ENCODE assay signal across 7 mouse cellular contexts in the genomic region with DNA sequence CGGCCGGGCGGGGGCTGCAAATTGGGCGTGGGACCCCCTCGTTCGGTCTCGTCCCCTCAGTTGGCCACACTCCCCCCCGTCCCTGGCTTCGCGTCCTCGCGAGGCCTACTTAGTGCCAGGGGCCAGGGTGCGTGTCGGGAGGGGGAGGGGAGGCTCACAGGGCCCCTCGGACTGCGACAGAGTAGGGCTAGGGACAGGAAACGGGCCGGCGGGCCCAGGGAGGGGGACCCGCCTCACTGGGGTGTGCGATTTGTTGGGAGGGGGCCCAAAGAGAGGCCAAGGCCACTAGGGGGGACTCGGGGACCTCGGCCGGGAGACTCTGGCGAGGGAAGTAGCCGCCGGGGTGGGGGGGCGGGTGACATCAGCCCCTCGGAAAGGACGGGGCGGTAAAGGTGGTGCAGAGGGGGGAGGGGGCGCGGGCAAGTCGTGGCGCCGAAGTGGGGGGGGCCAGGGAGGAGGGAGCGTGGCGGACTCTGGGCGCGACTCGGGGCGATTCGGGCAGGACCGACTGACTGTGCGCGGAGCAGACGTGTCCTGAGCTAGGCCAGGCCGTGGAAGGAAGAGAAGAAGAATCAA. TPM values are rescaled to one million over a fixed set of nuclear protein-coding genes. Genes with fewer than 3 reads are reported as not detected.
A peak's percentile ranks its signal among the peaks of the same experiment; 100 is the strongest.
DNase-seq lines count a peak whose midpoint lies in the region; ATAC-seq and TF ChIP-seq lines count a peak whose summit lies in the region.

No protein-coding gene starts in this region.

- H3K27me3 ChIP-seq in hindbrain, postnatal 0 days (ENCODE audit: insufficient read depth, low read length) = no peaks in the 10 kb centered on the region
- no peaks in the 10 kb centered on the region for H3K27me3 ChIP-seq in limb, embryonic 12.5 days
- peaks cover 13% of the 10 kb centered on the region; the same call in 1 of the 2 replicates for H3K27me3 ChIP-seq in midbrain, embryonic 12.5 days
- no peaks in the 10 kb centered on the region for H3K27me3 ChIP-seq in spleen, adult 2 months (ENCODE audit: control insufficient read depth, insufficient read depth, low read length)

- no peaks in the 10 kb centered on the region for H3K36me3 ChIP-seq in hindbrain, postnatal 0 days (ENCODE audit: insufficient read depth, low read length)
- H3K36me3 ChIP-seq in limb, embryonic 12.5 days = peaks cover 25% of the 10 kb centered on the region
- H3K36me3 ChIP-seq in midbrain, embryonic 12.5 days = no peaks in the 10 kb centered on the region
- H3K36me3 ChIP-seq in spleen, adult 2 months (ENCODE audit: control insufficient read depth, insufficient read depth, low read length) = 0 out of 2 replicates have a peak, but pooled peaks cover 1% of the 10 kb centered on the region

- H3K4me2 ChIP-seq in hindbrain, postnatal 0 days (ENCODE audit: low read depth, low read length) = peak overlapping the region; percentile 69
- peak overlapping the region; percentile 69 for H3K4me2 ChIP-seq in limb, embryonic 12.5 days
- peak overlapping the region; percentile 68 for H3K4me2 ChIP-seq in midbrain, embryonic 12.5 days (replicated peaks)

- peak overlapping the region; percentile 79 for H3K4me3 ChIP-seq in cortical plate, adult 2 months (ENCODE audit: insufficient read depth, low read length)
- H3K4me3 ChIP-seq in hindbrain, postnatal 0 days (ENCODE audit: low read length) = peak overlapping the region; percentile 93
- peak overlapping the region; percentile 98 for H3K4me3 ChIP-seq in limb, embryonic 12.5 days (replicated peaks)
- peak overlapping the region; percentile 95 for H3K4me3 ChIP-seq in midbrain, embryonic 12.5 days
- peak overlapping the region; percentile 99 for H3K4me3 ChIP-seq in spleen, adult 2 months (ENCODE audit: extremely low read depth, insufficient read depth, insufficient read length)

- 3% methylated on average over 42 of the region's 48 CpGs for whole genome bisulfite sequencing in hindbrain, postnatal 0 days
- 1% methylated on average over 44 of the region's 48 CpGs for WGBS in limb, embryonic 12.5 days
- 1% methylated on average over 33 of the region's 48 CpGs for WGBS in midbrain, embryonic 12.5 days
- WGBS in spleen, adult 2 months = under 1% methylated on average over 39 of the region's 48 CpGs

- ATAC-seq in hindbrain, postnatal 0 days = peak; percentile 65
- ATAC-seq in limb, embryonic 12.5 days (ENCODE audit: insufficient number of reproducible peaks, insufficient read depth, low FRiP score, low TSS enrichment, low read depth) = peak; percentile 61
- peak; percentile 69 for ATAC-seq in midbrain, embryonic 12.5 days (ENCODE audit: low FRiP score, low read depth)

- peaks cover 3% of the 10 kb centered on the region; the same call in 1 of the 2 replicates for H3K4me1 ChIP-seq in cortical plate, adult 2 months (ENCODE audit: control insufficient read depth, insufficient read depth, low read length)
- peaks cover 17% of the 10 kb centered on the region for H3K4me1 ChIP-seq in hindbrain, postnatal 0 days (ENCODE audit: insufficient read depth, low read length)
- H3K4me1 ChIP-seq in limb, embryonic 12.5 days (replicated peaks) = peaks cover 55% of the 10 kb centered on the region
- H3K4me1 ChIP-seq in midbrain, embryonic 12.5 days = peaks cover 55% of the 10 kb centered on the region
- peaks cover 18% of the 10 kb centered on the region for H3K4me1 ChIP-seq in spleen, adult 2 months (ENCODE audit: control insufficient read depth, insufficient read depth, insufficient read length)

- no peak for TF ChIP-seq POLR2A in cortical plate, adult 2 months (IDR thresholded peaks at IDR 0.05; ENCODE audit: extremely low read depth, insufficient read depth, low read length)
- no peak for TF ChIP-seq POLR2A in spleen, adult 2 months (IDR thresholded peaks at IDR 0.05; ENCODE audit: low read depth, low read length)

- DNase-seq in adrenal gland, adult 18-20 months (ENCODE audit: low spot score in 2 of 2) = peak; percentile 71 to 76
- DNase-seq in gastrocnemius, postnatal 10 days = peak; percentile 81
- DNase-seq in hindbrain, postnatal 0 days (ENCODE audit: low spot score) = peak; percentile 75
- peak; percentile 49 to 69 for DNase-seq in spleen, adult 2 months (ENCODE audit: low read depth in 1 of 2, low spot score in 2 of 2)

- peak overlapping the region; percentile 99 for H3K27ac ChIP-seq in cortical plate, adult 2 months (ENCODE audit: insufficient read depth, low read length)
- H3K27ac ChIP-seq in hindbrain, postnatal 0 days = peak overlapping the region; percentile 100
- peak overlapping the region; percentile 100 for H3K27ac ChIP-seq in limb, embryonic 12.5 days
- H3K27ac ChIP-seq in midbrain, embryonic 12.5 days (replicated peaks) = peak overlapping the region; percentile 99
- H3K27ac ChIP-seq in spleen, adult 2 months (ENCODE audit: insufficient read depth, low read length) = peak overlapping the region; percentile 98

- H3K9me3 ChIP-seq in hindbrain, postnatal 0 days (ENCODE audit: low read length) = no peaks in the 10 kb centered on the region
- 0 out of 2 replicates have a peak, but pooled peaks cover 12% of the 10 kb centered on the region for H3K9me3 ChIP-seq in limb, embryonic 12.5 days
- H3K9me3 ChIP-seq in midbrain, embryonic 12.5 days = no peaks in the 10 kb centered on the region

- H3K9ac ChIP-seq in hindbrain, postnatal 0 days (replicated peaks; ENCODE audit: low read length) = peak overlapping the region; percentile 100
- H3K9ac ChIP-seq in limb, embryonic 12.5 days (replicated peaks) = peak overlapping the region; percentile 100
- peak overlapping the region; percentile 99 for H3K9ac ChIP-seq in midbrain, embryonic 12.5 days (replicated peaks)

- TF ChIP-seq CTCF in cortical plate, adult 2 months (IDR thresholded peaks at IDR 0.05; ENCODE audit: extremely low read depth, insufficient read depth, low read length) = no peak
- 0 out of 2 replicates have a peak, but pooled peaks have one; percentile 22 for TF ChIP-seq CTCF in hindbrain, postnatal 0 days (IDR thresholded peaks at IDR 0.05; ENCODE audit: low read depth)
- TF ChIP-seq CTCF in spleen, adult 2 months (IDR thresholded peaks at IDR 0.05; ENCODE audit: extremely low read depth, insufficient read depth, insufficient read length, insufficient replicate concordance) = no peak

RNA-seq across cellular contexts. Expression of gene Gm20721, which starts 15.8 kb away (rescaled TPM):
- total RNA-seq in adrenal gland, adult 18-20 months (2021) = 1 to 10 TPM; 1.3 to 1.7 TPM
- 0.06 TPM in 1 of 2 replicates, not detected in the other for polyA plus RNA-seq in cortical plate, adult 2 months (2012; rRNA removed)
- total RNA-seq in gastrocnemius, postnatal 10 days (2021) = 1 to 10 TPM; 3.5 to 4.2 TPM
- not detected in 2 replicates for total RNA-seq in hindbrain, postnatal 0 days (2014; rRNA removed)
- polyA plus RNA-seq in hindbrain, postnatal 0 days (2015; fragmentation: Nextera tagmentation; extraction: Ambion mirVana) = 13.4 and 19.4 TPM in 2 replicates
- polyA plus RNA-seq in limb, embryonic 12.5 days (2016; fragmentation: Nextera tagmentation; extraction: Ambion mirVana) = 19.9 and 22.9 TPM in 2 replicates
- polyA plus RNA-seq in midbrain, embryonic 12.5 days (2016; fragmentation: Nextera tagmentation; extraction: Ambion mirVana) = 7.4 and 8.8 TPM in 2 replicates
- polyA plus RNA-seq in spleen, adult 2 months (2012; rRNA removed) = 0.09 and 0.16 TPM in 2 replicates

RNA-seq across cellular contexts. Expression of gene Gnas, which starts 46.6 kb away (rescaled TPM):
- total RNA-seq in adrenal gland, adult 18-20 months (2021) = 1,000 to 10,000 TPM; 2,555 to 2,708 TPM
- 2,122 and 2,206 TPM in 2 replicates for polyA plus RNA-seq in cortical plate, adult 2 months (2012; rRNA removed)
- total RNA-seq in gastrocnemius, postnatal 10 days (2021) = 1,000 to 10,000 TPM; 2,149 to 2,299 TPM
- total RNA-seq in hindbrain, postnatal 0 days (2014; rRNA removed) = 1,738 and 1,782 TPM in 2 replicates
- polyA plus RNA-seq in hindbrain, postnatal 0 days (2015; fragmentation: Nextera tagmentation; extraction: Ambion mirVana) = 1,873 and 1,902 TPM in 2 replicates
- 1,822 and 1,905 TPM in 2 replicates for polyA plus RNA-seq in limb, embryonic 12.5 days (2016; fragmentation: Nextera tagmentation; extraction: Ambion mirVana)
- 1,415 and 1,424 TPM in 2 replicates for polyA plus RNA-seq in midbrain, embryonic 12.5 days (2016; fragmentation: Nextera tagmentation; extraction: Ambion mirVana)
- polyA plus RNA-seq in spleen, adult 2 months (2012; rRNA removed) = 515 and 602 TPM in 2 replicates

Comparison
In these comparisons a context has a peak if more than half of its experiments do, and no peak if none do; other contexts are left out.
1. Peak in every context shown above with its lines: DNase-seq, ATAC-seq, H3K4me3 ChIP-seq and H3K27ac ChIP-seq.